Mouse (Mus musculus) ovary, postnatal 36 days (tissue): ENCODE data around the gene Slc38a3.
A peak's percentile ranks its signal among the peaks of the same experiment; 100 is the strongest.

Source experiments
- DNase-seq: peaks from one replicate; pipeline ENCODE4 v3.0.0; 2022; ENCODE audit warnings: low spot score, mixed read lengths

Slc38a3 gene

GRCm38 (mm10) chr9:107669480-107669945 lies at the start of gene Slc38a3:
Gene Slc38a3, minus strand, starts transcription at chr9:107669530.
- no peak for DNase-seq

GRCm38 (mm10) chr9:107716951-107717350 lies 47.6 kb upstream of the Slc38a3 start:
- no peak for DNase-seq

GRCm38 (mm10) chr9:107715632-107716031 lies 46.3 kb upstream of the Slc38a3 start:
- DNase-seq: no peak

GRCm38 (mm10) chr9:107714221-107714952 lies 45.1 kb upstream of the Slc38a3 start:
- DNase-seq: peak; percentile 65

GRCm38 (mm10) chr9:107709697-107710483 lies 40.6 kb upstream of the Slc38a3 start, which contains the start of gene Sema3f:
Gene Sema3f, minus strand, starts transcription at chr9:107710475.
- DNase-seq: peak; percentile 82

GRCm38 (mm10) chr9:107709096-107709696 lies 39.9 kb upstream of the Slc38a3 start:
- no peak for DNase-seq

GRCm38 (mm10) chr9:107708439-107709095 lies 39.2 kb upstream of the Slc38a3 start:
- no peak for DNase-seq

GRCm38 (mm10) chr9:107707701-107708438 lies 38.5 kb upstream of the Slc38a3 start:
- DNase-seq: no peak

- no peak for DNase-seq
Measured at GRCm38 (mm10) chr9:107706781-107707211, 37.5 kb upstream of the Slc38a3 start.

- no peak for DNase-seq
Measured at GRCm38 (mm10) chr9:107703337-107704122, 34.2 kb upstream of the Slc38a3 start.

- no peak for DNase-seq
Measured at GRCm38 (mm10) chr9:107702606-107703185, 33.4 kb upstream of the Slc38a3 start.

GRCm38 (mm10) chr9:107701594-107701993 lies 32.3 kb upstream of the Slc38a3 start:
- peak; percentile 77 for DNase-seq

GRCm38 (mm10) chr9:107700114-107700571 lies 30.8 kb upstream of the Slc38a3 start:
- DNase-seq: no peak

- DNase-seq: no peak
Measured at GRCm38 (mm10) chr9:107699376-107699980, 30.1 kb upstream of the Slc38a3 start.

- DNase-seq: no peak
Measured at GRCm38 (mm10) chr9:107698611-107699190, 29.4 kb upstream of the Slc38a3 start.

- no peak for DNase-seq
Measured at GRCm38 (mm10) chr9:107697811-107698521, 28.6 kb upstream of the Slc38a3 start.

GRCm38 (mm10) chr9:107696845-107697610 lies 27.7 kb upstream of the Slc38a3 start:
- DNase-seq: no peak

GRCm38 (mm10) chr9:107696106-107696479 lies 26.8 kb upstream of the Slc38a3 start:
- DNase-seq: no peak
